Mouse (Mus musculus) left cerebral cortex, postnatal 36 days (tissue): Measurements from ENCODE around the gene Bri3. TPM values are rescaled to one million over a fixed set of nuclear protein-coding genes. Genes with fewer than 3 reads are reported as not detected.
A peak's percentile ranks its signal among the peaks of the same experiment; 100 is the strongest.

Experiments
- DNase-seq, 2 experiments: peaks; one replicate each; pipeline ENCODE4 v3.0.0; 2021 to 2022; ENCODE audit warnings: low spot score in 2 of 2, mixed read lengths in 1 of 2
- intact Hi-C: fragments of 180-260 bp; cut with DNase I; formaldehyde crosslinking; loops from one replicate; pipeline ENCODE4 v1.15.1; 2025
- total RNA-seq, 2 experiments: library from RNA; stranded (reverse); gene quantifications; 2 replicates each; pipeline ENCODE4 v1.2.3; 2021

The Bri3 gene
- total RNA-seq, 2 experiments from 2014 or later, result 68.4 to 79.1 TPM

DNA sequence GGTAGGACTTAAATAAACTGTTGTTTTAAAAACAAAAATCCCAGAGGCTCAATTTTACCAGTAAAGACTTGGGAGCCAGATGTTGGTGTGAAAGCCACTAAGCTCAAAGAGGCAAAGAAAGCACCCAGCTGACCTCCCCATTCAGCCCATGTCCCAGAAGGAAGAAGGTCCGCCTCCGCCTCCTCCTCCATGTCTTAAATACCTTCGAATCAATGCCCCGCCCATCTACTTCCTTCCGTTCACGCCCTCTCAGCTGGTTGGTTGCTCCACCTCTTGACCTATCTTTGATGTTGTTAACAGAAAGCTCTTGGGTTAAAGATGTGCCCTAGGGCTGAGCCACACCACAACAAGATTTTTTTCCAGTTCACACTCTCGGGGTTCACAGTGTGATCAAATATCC lies 14.0 kb upstream of the Bri3 start:
- no peak for DNase-seq
- intact Hi-C loops, result no loop called here

DNA sequence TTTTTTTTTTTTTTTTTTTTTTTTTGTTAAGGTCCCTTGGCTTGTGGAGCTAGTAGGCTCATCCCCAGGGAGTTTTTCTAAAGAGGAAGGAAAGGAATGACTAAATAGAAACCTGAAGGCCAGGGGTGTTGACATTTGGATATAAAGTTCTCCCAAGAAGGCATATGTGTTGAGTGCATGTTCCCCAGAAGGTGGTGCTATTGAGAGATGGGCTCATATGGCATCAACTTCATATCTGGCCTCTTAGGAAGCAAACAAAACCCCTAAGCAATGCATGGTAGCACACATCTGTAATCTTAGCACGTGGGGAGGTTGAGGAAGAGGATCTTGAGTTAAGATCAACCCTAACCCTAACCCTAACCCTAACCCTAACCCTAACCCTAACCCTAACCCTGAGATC lies 12.8 kb upstream of the Bri3 start:
- intact Hi-C loops, result no loop called here
- no peak for DNase-seq

DNA sequence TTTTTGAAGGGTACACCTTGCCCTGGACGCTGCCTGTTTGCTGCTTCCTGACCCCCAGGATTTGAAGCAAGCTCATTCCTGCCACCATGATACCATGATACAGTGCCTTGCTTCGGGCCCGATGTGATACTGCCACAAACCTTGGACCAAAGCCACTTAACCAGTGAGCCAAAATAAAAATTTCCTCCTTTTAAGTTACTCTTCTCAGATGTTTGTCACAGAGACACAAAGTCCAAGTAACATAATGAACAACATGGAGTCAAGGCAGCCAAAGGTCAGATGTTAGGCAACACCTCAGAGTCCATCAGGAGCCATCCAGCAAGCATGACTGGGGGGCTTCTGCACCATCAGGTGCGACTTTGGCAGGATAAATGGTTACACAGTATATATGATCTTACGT lies 11.7 kb upstream of the Bri3 start:
- no peak for DNase-seq
- intact Hi-C loops, result no loop called here

DNA sequence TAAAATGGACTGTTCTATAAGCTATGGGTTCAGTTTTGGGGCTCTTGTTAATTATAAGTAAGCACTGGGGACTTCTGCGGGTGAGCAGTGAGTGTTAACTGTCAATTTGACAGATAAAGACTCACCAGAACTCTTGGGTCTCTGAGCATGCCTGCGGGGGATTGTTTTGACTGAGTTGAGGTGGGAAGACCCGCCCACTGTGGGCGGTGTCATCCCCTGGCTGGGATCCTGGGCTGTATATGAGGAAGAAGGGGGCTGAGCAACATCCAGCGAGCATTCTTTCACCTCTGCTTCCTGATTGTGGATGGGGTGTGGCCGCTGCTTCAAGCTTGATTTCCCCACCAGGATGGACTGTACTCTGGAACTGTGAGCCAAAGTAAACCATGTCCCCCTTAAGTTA lies 10.0 kb upstream of the Bri3 start:
- DNase-seq, result no peak
- intact Hi-C loops, result no loop called here

DNA sequence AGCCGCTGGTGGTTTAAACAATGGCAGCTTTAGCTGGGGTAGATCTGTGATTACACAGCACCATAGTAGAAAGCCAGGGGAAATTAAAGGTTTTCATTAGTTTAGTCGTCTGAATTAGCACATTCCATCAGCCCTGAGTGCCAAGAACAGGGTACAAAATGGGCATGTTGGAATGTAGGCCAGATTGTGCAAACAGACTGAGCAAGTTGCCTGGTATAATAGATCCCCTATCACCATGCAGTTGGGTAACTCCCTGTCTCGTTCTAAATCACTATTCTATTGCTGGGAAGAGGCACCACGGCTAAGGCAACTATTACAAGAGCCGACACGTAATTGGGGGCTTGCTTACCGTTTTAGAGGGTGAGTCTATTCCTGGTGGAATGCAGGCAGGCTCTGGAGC lies 9.5 kb upstream of the Bri3 start:
- no peak for DNase-seq
- intact Hi-C loops, result no loop called here

DNA sequence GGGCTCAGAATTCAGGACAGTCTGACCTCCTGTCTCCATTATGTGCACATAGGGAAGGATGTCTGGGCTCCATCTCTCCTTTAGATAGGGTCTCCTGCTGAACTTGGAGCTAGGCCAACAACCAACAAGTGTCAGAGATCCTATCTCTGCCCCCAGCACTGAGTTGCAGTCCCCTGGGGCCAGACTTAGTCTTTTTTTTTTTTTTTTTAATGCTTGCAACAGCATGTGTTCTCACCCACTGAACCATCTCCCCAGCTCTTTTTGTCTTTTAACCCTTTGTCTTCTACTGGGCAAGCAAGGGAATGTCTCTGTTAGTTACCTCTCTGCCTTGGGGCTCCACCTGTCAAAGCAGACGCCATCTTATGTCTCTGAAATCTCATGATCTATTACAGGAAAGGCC lies 5.3 kb upstream of the Bri3 start:
- no peak for DNase-seq
- intact Hi-C loops, result no loop called here

DNA sequence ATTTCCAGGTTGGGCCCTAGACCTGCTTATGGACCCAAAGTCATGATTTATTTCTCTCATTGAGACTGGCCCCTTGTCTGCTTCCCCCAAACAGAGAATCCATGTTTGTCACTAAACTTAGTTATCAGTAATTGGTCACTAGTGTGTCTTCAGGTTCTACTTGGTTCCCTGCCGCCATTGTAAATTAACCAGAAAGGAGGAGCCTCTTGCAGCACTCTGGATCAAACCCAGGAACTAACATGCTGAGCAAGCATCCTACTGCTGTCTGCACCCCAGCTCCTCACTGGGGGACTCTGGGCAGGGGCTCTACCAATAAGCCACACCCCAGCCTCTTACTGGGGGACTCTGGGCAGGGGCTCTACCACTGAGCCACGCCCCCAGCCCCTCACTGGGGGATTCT lies 1.4 kb downstream of the Bri3 start:
- DNase-seq, result no peak
- intact Hi-C loops, result no loop called here

DNA sequence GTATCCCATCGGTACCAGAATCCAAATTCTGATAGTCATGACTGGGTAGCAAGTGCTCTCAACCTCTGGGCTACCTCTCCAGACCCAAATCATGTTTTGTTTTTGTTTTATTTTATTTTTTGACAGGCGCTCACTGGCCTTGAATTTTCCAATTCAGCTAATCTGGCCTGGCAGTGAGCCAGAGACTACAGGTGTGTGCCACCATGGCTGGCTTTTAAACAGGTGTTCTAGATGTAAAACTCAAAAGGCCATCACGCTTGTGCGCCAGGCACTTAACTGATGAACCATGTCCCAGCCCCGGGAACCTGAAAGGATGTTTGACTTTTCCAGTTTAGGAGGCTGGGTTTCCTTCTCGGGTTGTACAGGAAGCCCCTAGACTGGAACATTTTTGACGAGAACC lies 2.4 kb downstream of the Bri3 start:
- no peak for DNase-seq
- intact Hi-C loops, result no loop called here

DNA sequence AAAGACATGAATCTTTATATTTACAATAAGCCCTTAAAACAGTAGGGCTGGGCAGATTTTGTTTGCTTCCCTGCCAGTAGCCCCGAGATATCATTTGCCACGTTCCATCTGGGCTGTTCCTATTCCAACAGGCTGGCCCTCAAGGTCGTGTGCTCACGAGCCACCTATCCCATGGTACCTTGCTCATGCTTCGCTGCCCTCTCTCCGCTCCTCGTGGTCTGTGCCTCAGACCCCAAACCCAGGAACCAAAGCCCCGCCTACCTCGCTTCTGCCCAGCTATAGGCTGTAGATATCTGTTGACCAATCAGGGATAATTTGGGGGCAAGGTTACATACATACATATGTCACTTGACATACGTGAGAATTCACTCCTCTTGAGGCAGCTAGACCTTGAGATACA lies 3.1 kb downstream of the Bri3 start:
- intact Hi-C loops, result no loop called here
- DNase-seq, result no peak

DNA sequence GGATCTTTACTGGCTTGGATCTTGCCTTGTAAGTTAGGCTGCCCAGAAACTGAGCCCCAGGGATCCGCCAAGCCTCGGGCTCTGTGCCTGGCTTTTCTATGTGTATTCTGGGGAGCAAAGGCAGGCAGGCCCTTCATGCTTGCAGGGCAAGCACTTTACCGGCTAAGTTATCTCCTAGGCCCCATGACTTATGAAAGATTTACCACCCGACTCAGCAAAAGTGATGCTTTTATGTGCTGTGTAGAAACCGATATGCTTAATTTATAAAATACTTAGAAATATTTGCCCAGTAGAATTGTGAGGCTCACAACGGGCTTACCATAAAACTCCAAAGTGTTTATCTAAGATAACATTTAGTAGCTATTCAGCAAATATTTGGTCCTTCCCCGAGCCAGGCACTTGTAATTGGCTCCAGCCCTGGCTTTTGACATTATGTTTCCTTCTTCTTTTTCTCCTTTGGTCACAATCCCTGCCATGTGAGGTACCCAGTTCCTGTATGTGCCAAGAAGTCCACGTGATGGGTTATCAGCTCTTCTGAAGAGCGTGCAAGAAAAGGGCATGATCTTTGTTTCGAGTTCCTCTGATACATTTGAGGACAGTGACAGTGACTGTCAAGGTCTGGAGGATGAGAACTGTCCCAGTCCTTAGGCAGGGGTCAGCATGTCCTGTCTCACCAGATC lies 3.8 kb downstream of the Bri3 start:
- DNase-seq, result no peak
- intact Hi-C loops, result no loop called here

DNA sequence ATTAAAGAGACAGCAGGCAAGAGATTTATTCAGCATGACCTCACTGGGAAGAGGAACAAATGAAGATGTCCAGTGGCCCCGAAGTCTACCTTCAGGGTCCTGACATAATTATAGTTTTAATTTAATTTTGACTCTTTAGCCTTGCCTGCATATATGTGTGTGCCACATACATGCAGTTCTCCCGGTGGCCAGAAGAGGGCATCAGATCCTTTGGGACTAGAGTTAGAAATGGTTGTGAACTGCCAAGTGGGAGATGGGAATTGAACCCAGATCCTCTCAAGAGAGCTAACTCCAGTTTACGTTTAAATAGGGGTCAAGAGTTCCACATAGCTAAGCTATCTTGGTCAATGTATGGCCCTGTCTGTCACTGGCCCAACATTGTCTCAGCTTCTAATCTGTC lies 5.6 kb downstream of the Bri3 start:
- DNase-seq, result no peak
- intact Hi-C loops, result no loop called here

DNA sequence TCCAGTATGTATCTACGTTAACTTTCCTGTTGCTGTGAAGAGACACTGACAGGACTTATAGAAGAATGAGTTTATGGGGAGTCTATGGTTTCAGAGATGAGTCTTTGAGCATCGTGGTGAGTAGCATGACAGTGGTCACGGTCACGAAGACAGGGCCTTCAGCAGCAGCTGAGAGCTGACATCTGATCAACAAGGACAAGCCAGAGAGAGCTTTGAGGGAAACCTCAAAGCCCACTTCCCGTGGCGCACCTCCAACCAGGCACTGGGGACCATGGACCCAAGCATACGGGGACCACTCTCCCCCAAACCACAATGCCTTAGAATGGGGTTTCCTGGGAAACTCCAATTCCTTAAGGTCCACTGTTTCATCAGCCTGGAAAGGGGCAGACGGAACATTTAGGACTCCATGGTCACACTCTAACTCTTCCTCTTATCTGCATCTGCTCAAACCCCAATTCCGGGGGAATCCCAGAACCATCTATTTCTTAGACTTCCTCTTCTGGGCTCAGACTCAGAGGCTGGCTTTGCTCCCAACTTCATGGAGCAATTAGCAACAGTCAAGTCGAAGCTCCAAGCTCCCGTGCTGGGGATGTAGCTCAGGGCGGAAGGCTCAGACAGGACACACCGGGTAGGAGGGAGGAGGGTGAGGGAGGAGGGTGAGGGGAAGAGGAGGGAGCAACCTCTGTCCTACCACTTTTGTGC lies 7.8 kb downstream of the Bri3 start:
- intact Hi-C loops, result no loop called here
- DNase-seq, result no peak

DNA sequence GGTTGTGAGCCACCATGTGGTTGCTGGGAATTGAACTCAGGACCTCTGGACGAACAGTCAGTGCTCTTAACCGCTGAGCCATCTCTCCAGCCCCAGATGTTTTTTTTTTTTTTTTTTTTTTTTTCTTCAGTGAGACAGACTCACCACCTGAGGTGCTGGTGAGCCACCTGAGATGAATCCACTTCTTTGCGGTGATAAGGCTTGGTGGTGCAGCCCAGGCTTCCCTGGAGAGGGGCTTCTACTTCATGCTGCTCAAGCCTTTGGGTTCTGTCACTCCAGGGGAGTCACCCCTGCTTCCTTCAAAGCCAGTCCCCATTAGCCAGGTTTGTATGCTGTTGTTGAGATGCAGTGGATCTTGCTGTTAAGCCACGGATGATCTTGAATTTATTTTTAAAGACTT lies 9.0 kb downstream of the Bri3 start:
- intact Hi-C loops, result no loop called here
- no peak for DNase-seq

DNA sequence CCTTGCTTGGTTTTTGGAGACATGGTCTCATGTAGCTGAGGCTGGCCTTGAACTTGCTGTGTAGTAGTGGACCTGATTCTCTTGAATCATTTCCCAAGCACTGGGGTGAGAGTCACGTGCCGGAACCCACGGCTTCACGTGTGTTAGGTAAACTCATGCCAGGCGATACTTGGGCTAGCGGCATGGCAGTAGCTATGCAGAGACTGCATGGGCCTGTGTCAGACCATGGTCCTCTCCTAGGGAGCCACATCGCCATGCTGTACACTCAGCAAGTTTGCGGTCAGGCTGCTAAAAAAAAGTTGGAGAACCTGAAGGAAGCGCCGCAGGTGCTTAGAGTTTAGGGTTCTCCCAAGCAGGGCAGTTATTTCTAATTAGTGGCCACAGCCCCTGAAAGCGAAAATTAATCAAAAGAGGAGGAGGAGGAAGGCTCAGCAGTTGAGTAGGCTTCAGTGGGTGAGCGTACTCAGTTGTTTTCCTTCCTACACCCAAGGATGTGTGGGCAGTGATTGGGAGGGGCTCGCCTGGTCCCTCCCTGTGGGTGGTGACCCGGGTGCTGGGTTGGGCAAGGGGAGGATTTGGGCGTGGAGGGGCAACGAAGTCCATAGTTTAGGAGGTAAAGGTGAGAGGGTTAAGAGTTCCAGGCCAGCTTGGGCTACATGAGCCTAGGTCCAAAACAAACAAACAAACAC lies 10.0 kb downstream of the Bri3 start:
- intact Hi-C loops, result no loop called here
- no peak for DNase-seq

DNA sequence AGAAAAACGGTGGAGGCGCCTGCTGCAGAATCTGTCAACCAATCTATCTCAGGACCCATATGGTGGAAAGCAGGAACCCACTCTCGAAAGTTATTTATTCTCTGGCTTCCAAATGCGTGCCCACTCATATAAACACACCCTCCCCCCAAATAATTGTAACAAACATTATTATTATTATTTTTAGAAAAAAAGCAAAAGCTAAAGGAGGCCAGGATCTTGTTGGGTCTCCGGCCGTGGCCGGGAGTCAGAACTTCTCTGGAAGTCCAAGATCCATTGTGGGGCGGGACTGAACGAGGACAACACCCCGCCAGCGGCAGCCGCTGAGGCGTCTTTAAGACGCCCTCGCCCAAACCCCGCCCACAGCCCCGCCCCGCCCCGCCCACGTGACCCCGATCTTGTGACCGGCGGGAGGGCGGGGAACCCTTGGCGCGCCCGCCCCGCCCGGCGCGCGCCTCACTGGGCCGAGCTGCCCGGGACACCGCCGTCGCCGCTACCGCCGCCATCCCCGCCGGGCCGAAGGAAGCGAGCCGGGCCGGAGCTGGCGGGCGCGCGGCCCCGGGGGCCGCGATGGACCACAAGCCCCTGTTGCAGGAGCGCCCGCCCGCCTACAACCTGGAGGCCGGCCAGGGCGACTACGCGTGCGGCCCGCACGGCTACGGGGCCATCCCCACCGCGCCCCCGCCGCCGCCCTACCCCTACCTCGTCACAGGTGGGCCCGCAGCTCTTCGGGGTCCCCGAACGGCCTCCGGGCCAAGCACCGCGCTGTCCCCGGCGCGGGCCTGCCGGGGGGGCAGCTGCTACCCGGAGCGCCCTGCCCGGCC lies 10.8 kb downstream of the Bri3 start:
- DNase-seq, result peak; percentile 79 to 87
- intact Hi-C loops, result loop anchor here (5.0 kb wide), 1 partner anchor 33 kb away; the partner anchor contains the start of gene Tecpr1

DNA sequence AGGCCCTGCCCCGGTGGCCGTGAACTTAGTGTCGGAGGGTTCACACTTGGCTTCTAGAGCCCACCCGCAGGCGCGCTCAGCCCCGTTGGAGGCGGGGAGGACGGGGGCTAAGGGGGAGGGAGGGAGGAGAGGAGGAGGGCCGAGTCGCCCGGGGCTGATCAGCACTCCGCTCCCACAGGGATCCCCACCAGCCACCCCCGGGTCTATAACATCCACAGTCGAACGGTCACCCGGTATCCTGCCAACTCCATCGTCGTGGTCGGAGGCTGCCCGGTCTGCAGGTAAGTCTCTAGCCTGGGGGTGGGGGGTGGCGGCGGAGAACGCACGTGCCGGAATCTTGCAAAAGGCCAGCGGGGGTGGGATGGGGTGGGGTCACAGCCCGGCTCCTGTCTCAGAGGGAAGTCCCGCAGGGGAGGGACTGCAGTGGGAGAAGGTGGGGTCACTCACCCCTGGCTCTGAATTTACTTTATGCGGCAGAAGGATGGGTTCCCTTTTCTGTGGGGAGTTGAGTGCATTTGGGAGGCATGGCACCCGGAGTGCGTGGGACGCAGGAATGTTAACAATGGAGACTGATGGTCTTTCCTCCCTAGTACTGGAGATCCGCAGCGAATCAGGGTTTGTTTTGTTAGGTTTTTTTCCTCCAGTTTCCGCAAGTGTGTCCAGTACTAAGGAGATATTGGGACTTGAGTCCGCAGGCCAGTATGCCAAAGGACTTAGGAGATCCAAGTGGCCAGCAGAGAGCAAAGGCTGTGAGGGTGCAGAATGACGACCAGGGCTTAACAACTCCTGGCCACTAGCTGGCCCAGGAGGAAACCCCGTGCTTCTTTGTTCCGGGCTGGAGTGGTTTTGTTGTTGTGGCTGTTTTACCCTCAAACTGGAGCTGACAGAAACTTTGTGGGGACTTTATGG lies 11.6 kb downstream of the Bri3 start:
- peak; percentile 48 to 50 for DNase-seq
- intact Hi-C loops, result loop anchor here (5.0 kb wide), 1 partner anchor 34 kb away; the partner anchor contains the start of gene Tecpr1

DNA sequence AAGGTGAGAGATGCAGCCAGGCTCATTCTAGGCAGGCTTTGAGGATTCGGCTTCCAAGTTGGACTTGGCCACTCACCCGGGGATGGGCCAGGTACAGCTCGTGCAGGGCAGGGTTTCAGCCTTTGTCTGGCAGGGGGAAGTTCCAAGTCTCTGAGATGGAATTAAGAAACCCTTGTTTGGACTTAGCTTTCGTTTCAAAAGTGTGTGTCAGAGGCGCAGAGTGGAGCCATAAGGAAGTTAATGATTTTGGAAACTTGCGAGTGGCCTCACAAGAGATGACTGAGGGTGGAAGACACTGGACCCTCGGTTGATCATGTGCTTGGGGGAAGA lies 12.3 kb downstream of the Bri3 start:
- intact Hi-C loops, result loop anchor here (5.0 kb wide), 1 partner anchor 34 kb away; the partner anchor contains the start of gene Tecpr1
- DNase-seq, result no peak

DNA sequence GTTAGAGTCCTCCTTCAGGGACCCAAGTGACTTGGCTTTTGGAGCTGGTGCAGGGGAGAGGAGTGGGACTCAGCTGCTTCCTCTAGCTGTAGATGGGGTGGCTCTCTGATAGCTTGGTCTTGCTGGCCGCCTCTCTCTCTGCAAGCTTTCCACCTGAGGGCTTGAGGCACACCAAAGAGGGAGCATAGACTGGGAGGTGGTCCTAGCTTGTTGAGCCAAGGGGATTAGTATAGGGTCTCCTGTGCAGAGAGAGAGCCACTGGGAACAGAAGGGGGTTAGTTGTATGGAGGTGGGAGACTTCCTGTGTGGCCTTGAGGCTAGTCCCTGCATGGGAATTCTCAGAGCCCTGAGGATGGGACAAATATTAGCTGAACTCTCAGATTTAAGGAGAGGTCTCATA lies 12.7 kb downstream of the Bri3 start:
- no peak for DNase-seq
- intact Hi-C loops, result loop anchor here (5.0 kb wide), 1 partner anchor 35 kb away; the partner anchor contains the start of gene Tecpr1
